Mouse (Mus musculus): ENCODE data around the gene Slc38a10. TPM values are rescaled to one million over a fixed set of nuclear protein-coding genes. Genes with fewer than 3 reads are reported as not detected.

The Slc38a10 gene
- polyA plus RNA-seq, 1 experiment: 44.0 TPM

- Histone ChIP-seq H3K4me1 (ENCODE audit: control insufficient read depth, insufficient read depth, low read length) (peaks cover 11% of the 10 kb centered on the region), H3K36me3 (ENCODE audit: control insufficient read depth, insufficient read depth, low read length, poor library complexity, severe bottlenecking) (no peaks in the 10 kb centered on the region), H3K27ac (ENCODE audit: insufficient read depth, low read length) (peak overlapping the region; percentile 85), H3K4me3 (ENCODE audit: low read depth, low read length) (peak overlapping the region; percentile 58), H3K9ac (ENCODE audit: low read depth, poor library complexity, severe bottlenecking) (peak overlapping the region; percentile 36), H3K27me3 (ENCODE audit: control insufficient read depth, insufficient read depth, low read length, poor library complexity, severe bottlenecking) (no peaks in the 10 kb centered on the region), H3K9me3 (replicated peaks; ENCODE audit: control insufficient read depth, insufficient read depth, low read length, poor library complexity, severe bottlenecking) (no peaks in the 10 kb centered on the region)
- TF ChIP-seq CTCF (IDR thresholded peaks at IDR 0.05; ENCODE audit: low read depth, low read length) (peak; percentile 90), POLR2A (IDR thresholded peaks at IDR 0.05; ENCODE audit: insufficient read depth, low read length) (no peak)
Measured at GRCm38 (mm10) chr11:120169208-120169992, 18.3 kb upstream of the Slc38a10 start.

- Histone ChIP-seq H3K4me3 (ENCODE audit: low read depth, low read length) (no peak overlapping the region), H3K27ac (ENCODE audit: insufficient read depth, low read length) (peak overlapping the region; percentile 85)
- TF ChIP-seq EP300 (IDR thresholded peaks at IDR 0.05; ENCODE audit: insufficient read depth, low read depth, low read length) (no peak), POLR2A (IDR thresholded peaks at IDR 0.05; ENCODE audit: insufficient read depth, low read length) (no peak), CTCF (IDR thresholded peaks at IDR 0.05; ENCODE audit: low read depth, low read length) (no peak)
Measured at GRCm38 (mm10) chr11:120168516-120168915, 17.4 kb upstream of the Slc38a10 start.

GRCm38 (mm10) chr11:120167921-120168356, 16.8 kb upstream of the Slc38a10 start:
- H3K9me3 ChIP-seq (replicated peaks; ENCODE audit: control insufficient read depth, insufficient read depth, low read length, poor library complexity, severe bottlenecking): no peaks in the 10 kb centered on the region
- peak overlapping the region; percentile 66 for H3K27ac ChIP-seq (ENCODE audit: insufficient read depth, low read length)
- peaks cover 12% of the 10 kb centered on the region for H3K4me1 ChIP-seq (ENCODE audit: control insufficient read depth, insufficient read depth, low read length)
- no peaks in the 10 kb centered on the region for H3K36me3 ChIP-seq (ENCODE audit: control insufficient read depth, insufficient read depth, low read length, poor library complexity, severe bottlenecking)
- no peak overlapping the region for H3K4me3 ChIP-seq (ENCODE audit: low read depth, low read length)
- H3K9ac ChIP-seq (ENCODE audit: low read depth, poor library complexity, severe bottlenecking): no peak overlapping the region
- TF ChIP-seq POLR2A (IDR thresholded peaks at IDR 0.05; ENCODE audit: insufficient read depth, low read length) (no peak), CTCF (IDR thresholded peaks at IDR 0.05; ENCODE audit: low read depth, low read length) (no peak), EP300 (IDR thresholded peaks at IDR 0.05; ENCODE audit: insufficient read depth, low read depth, low read length) (peak; percentile 72; the same call in 1 of the 2 replicates)
- H3K27me3 ChIP-seq (ENCODE audit: control insufficient read depth, insufficient read depth, low read length, poor library complexity, severe bottlenecking): no peaks in the 10 kb centered on the region

More at GRCm38 (mm10) chr11:120168516-120168915, 17.4 kb upstream of the Slc38a10 start:
- peaks cover 12% of the 10 kb centered on the region for H3K4me1 ChIP-seq (ENCODE audit: control insufficient read depth, insufficient read depth, low read length)
- no peaks in the 10 kb centered on the region for H3K36me3 ChIP-seq (ENCODE audit: control insufficient read depth, insufficient read depth, low read length, poor library complexity, severe bottlenecking)
- H3K27me3 ChIP-seq (ENCODE audit: control insufficient read depth, insufficient read depth, low read length, poor library complexity, severe bottlenecking): no peaks in the 10 kb centered on the region
- H3K9ac ChIP-seq (ENCODE audit: low read depth, poor library complexity, severe bottlenecking): peak overlapping the region; percentile 36
- H3K9me3 ChIP-seq (replicated peaks; ENCODE audit: control insufficient read depth, insufficient read depth, low read length, poor library complexity, severe bottlenecking): no peaks in the 10 kb centered on the region

DNA sequence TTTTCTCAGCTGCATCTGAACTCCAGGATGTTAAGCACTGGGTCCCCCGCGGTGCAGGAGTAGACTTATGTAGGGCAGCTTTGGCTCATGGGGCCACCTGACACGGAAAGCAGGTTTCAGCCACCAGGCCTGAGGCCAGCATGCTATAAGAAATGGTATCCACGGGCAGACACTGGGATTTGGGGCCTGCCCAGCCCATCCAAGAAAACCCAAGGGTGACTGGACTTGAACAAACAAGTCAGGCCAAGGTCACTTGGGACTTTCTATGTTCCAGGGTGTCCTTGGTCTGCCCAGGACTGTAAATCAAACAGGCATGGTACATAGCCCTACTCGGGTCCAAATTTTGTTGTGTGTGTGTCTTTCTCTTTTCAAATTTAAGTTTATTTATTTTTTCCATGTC, 15.9 kb upstream of the Slc38a10 start:
- H3K27me3 ChIP-seq (ENCODE audit: control insufficient read depth, insufficient read depth, low read length, poor library complexity, severe bottlenecking): no peaks in the 10 kb centered on the region
- H3K9me3 ChIP-seq (replicated peaks; ENCODE audit: control insufficient read depth, insufficient read depth, low read length, poor library complexity, severe bottlenecking): no peaks in the 10 kb centered on the region
- no peak overlapping the region for H3K9ac ChIP-seq (ENCODE audit: low read depth, poor library complexity, severe bottlenecking)
- H3K36me3 ChIP-seq (ENCODE audit: control insufficient read depth, insufficient read depth, low read length, poor library complexity, severe bottlenecking): no peaks in the 10 kb centered on the region
- H3K4me1 ChIP-seq (ENCODE audit: control insufficient read depth, insufficient read depth, low read length): peaks cover 12% of the 10 kb centered on the region
- no peak overlapping the region for H3K4me3 ChIP-seq (ENCODE audit: low read depth, low read length)
- H3K27ac ChIP-seq (ENCODE audit: insufficient read depth, low read length): peak overlapping the region; percentile 66
- TF ChIP-seq CTCF (IDR thresholded peaks at IDR 0.05; ENCODE audit: low read depth, low read length): no peak
- no peak for TF ChIP-seq EP300 (IDR thresholded peaks at IDR 0.05; ENCODE audit: insufficient read depth, low read depth, low read length)
- TF ChIP-seq POLR2A (IDR thresholded peaks at IDR 0.05; ENCODE audit: insufficient read depth, low read length): no peak

DNA sequence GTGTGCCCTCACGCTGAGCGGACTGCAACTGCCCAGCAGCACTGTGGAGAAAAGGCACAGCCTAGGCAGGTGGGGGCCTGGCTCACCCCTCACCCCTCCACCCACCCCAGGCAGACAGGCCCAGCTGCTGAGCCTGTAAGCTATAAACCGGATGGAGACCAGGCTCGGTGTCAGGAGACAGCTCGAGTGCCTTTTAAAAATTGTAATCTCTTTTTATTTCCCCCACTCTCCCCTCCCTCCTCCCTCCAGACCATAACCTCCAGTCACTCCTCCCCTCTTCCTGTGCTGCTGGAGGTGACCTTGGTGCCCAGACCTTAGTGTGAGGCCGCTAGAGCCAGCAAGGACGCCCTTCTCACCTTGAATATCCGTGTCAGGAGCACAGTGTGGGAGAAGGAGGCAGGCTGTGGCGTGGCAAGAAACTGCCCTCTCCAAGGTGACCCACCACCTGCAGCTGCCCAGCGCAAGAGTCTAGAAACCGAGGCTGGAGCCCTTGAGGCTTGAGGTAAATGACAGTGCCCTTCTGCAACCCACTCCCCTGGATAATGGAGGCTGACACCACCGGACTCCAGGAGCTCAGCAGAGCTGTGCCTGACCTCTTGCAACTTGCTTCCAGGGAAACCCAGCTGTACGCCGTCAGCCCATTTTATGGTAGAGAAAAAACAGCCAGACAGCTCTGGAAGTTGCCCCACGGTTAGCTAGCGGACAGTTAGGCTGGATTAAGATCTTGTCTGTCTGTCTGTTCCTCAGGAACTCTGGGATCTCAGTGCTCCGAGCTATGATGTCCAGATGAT, 13.5 kb upstream of the Slc38a10 start:
- Histone ChIP-seq H3K4me3 (ENCODE audit: low read depth, low read length) (no peak overlapping the region), H3K27me3 (ENCODE audit: control insufficient read depth, insufficient read depth, low read length, poor library complexity, severe bottlenecking) (no peaks in the 10 kb centered on the region), H3K9ac (ENCODE audit: low read depth, poor library complexity, severe bottlenecking) (no peak overlapping the region), H3K9me3 (replicated peaks; ENCODE audit: control insufficient read depth, insufficient read depth, low read length, poor library complexity, severe bottlenecking) (no peaks in the 10 kb centered on the region), H3K36me3 (ENCODE audit: control insufficient read depth, insufficient read depth, low read length, poor library complexity, severe bottlenecking) (no peaks in the 10 kb centered on the region), H3K27ac (ENCODE audit: insufficient read depth, low read length) (peak overlapping the region; percentile 58), H3K4me1 (ENCODE audit: control insufficient read depth, insufficient read depth, low read length) (peaks cover 12% of the 10 kb centered on the region)
- TF ChIP-seq EP300 (IDR thresholded peaks at IDR 0.05; ENCODE audit: insufficient read depth, low read depth, low read length): peak; percentile 43; the same call in 1 of the 2 replicates
- no peak for TF ChIP-seq CTCF (IDR thresholded peaks at IDR 0.05; ENCODE audit: low read depth, low read length)
- no peak for TF ChIP-seq POLR2A (IDR thresholded peaks at IDR 0.05; ENCODE audit: insufficient read depth, low read length)

Data from ES-Bruce4 (cell line).